ENCODE assay signal across 13 mouse cellular contexts in the genomic region with DNA sequence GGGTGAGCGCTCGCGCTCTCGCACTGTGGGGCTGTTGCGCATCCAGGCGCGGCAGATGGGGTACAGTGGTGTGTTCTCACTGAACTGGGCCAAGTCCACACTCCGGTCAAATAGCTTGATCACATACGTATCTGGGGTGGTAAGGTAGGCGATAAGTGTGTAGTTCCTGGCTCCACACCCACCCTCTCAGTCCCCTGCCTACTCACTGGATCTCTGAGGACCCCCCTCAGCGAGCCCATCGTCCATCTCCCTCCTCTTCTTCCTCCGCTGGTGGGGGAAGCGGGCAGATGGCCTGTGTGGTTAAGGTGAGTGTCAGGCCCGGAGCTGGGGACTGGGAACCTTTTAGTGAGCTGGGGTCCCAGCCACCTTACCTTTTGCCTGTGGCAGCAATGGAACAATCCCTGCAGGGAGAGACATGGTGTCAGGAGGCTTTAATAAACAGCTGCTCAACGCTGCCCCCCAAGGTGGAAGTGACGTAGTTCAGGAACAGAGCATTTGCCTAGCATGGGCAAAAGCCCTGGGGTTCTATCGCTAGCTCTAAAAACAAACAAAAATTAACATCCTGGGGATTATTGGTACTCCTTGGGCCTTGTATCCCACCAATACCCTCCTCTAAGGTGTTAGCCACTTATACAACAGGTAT. TPM values are rescaled to one million over a fixed set of nuclear protein-coding genes. Genes with fewer than 3 reads are reported as not detected.
DNase-seq lines count a peak whose midpoint lies in the region; ATAC-seq and TF ChIP-seq lines count a peak whose summit lies in the region.
"Had no signal": no experiment of that assay in that cellular context is flagged by ENCODE, and none has a peak within 500 bp of the region (broad histone marks: within the 10 kb centered on the region; RNA-seq: fewer than 3 reads in every experiment).

No protein-coding gene starts in this region.

- DNase-seq in cerebellum, adult 9-11 months, result peak; percentile 62
- no peak for DNase-seq in cerebellum, adult 11 months
- peak; percentile 14 for DNase-seq in lung, embryonic 14.5 days
- DNase-seq in lung, postnatal 4 days, result no peak
- DNase-seq in brain, embryonic 14.5 days (ENCODE audit: low read depth), result no peak
- DNase-seq in retina, postnatal 1 day, result peak; percentile 35
- DNase-seq in right cerebral cortex, adult 2 months (ENCODE audit: low spot score in 2 of 2), result no peak
- no peak for DNase-seq in layer of hippocampus, postnatal 36 days
- DNase-seq: cerebellum, adult 8-10 months; gastrocnemius, postnatal 36 days; kidney, postnatal 14 days had no signal

- ATAC-seq in lung, embryonic 14.5 days (ENCODE audit: insufficient read depth), result no peak

- H3K9me3 ChIP-seq in lung, embryonic 14.5 days (ENCODE audit: low read depth, low read length), result no peaks in the 10 kb centered on the region
- H3K9me3 ChIP-seq: hindbrain, embryonic 13.5 days; limb, embryonic 13.5 days had no signal

- WGBS in lung, embryonic 14.5 days, result 92% methylated on average over 18 of the region's 18 CpGs

- peaks cover 31% of the 10 kb centered on the region for H3K36me3 ChIP-seq in lung, embryonic 14.5 days (ENCODE audit: insufficient read depth)

- peaks cover 12% of the 10 kb centered on the region; the same call in 1 of the 2 replicates for H3K4me1 ChIP-seq in lung, embryonic 14.5 days (ENCODE audit: insufficient read depth)

- no peak overlapping the region for H3K9ac ChIP-seq in lung, embryonic 14.5 days

- TF ChIP-seq CTCF in lung, embryonic 14.5 days (IDR thresholded peaks at IDR 0.05; ENCODE audit: low read depth), result no peak
- TF ChIP-seq CTCF in brain, embryonic 14.5 days (IDR thresholded peaks at IDR 0.05; ENCODE audit: borderline replicate concordance, extremely low read depth, insufficient read depth, insufficient read length), result peak; percentile 35; the same call in 1 of the 2 replicates

- no peak overlapping the region for H3K4me2 ChIP-seq in lung, embryonic 14.5 days
- H3K4me2 ChIP-seq: hindbrain, embryonic 13.5 days; limb, embryonic 13.5 days had no signal

- H3K27ac ChIP-seq in lung, embryonic 14.5 days (ENCODE audit: low read depth), result no peak overlapping the region
- H3K27ac ChIP-seq: hindbrain, embryonic 13.5 days; limb, embryonic 13.5 days had no signal

- no peak for TF ChIP-seq POLR2A in brain, embryonic 14.5 days (IDR thresholded peaks at IDR 0.05; ENCODE audit: borderline replicate concordance, extremely low read depth, insufficient read depth, insufficient read length, poor library complexity, severe bottlenecking)

- no peaks in the 10 kb centered on the region for H3K27me3 ChIP-seq in lung, embryonic 14.5 days (ENCODE audit: insufficient read depth, low read length)
- H3K27me3 ChIP-seq: limb, embryonic 13.5 days had no signal

- H3K4me3 ChIP-seq in lung, embryonic 14.5 days (ENCODE audit: low read depth, low read length), result no peak overlapping the region

RNA-seq across cellular contexts. Expression of gene Lin37, which starts 2.6 kb away (rescaled TPM):
- 33.7 and 34.7 TPM in 2 replicates for polyA plus RNA-seq in lung, embryonic 14.5 days (2014; fragmentation: Nextera tagmentation; extraction: Ambion mirVana)
- 45.1 and 53.9 TPM in 2 replicates for polyA plus RNA-seq in brain, embryonic 14.5 days (2012; rRNA removed)
- total RNA-seq in layer of hippocampus, postnatal 36 days (2021), result 10 to 100 TPM; 46.4 to 50.1 TPM

RNA-seq across cellular contexts. Expression of gene Proser3, which starts 4.9 kb away (rescaled TPM):
- 18.3 and 18.7 TPM in 2 replicates for polyA plus RNA-seq in lung, embryonic 14.5 days (2014; fragmentation: Nextera tagmentation; extraction: Ambion mirVana)
- 24.1 and 27.9 TPM in 2 replicates for polyA plus RNA-seq in brain, embryonic 14.5 days (2012; rRNA removed)
- total RNA-seq in layer of hippocampus, postnatal 36 days (2021), result 1 to 10 TPM; 5.7 to 6.9 TPM

RNA-seq across cellular contexts. Expression of gene Hspb6, which starts 5.0 kb away (rescaled TPM):
- polyA plus RNA-seq in lung, embryonic 14.5 days (2014; fragmentation: Nextera tagmentation; extraction: Ambion mirVana), result 24.9 and 26.0 TPM in 2 replicates
- polyA plus RNA-seq in brain, embryonic 14.5 days (2012; rRNA removed), result 8.4 and 8.7 TPM in 2 replicates
- total RNA-seq in layer of hippocampus, postnatal 36 days (2021), result 1 to 10 TPM; 3.3 to 3.7 TPM

RNA-seq across cellular contexts. Expression of gene U2af1l4, which starts 6.1 kb away (rescaled TPM):
- 101 and 120 TPM in 2 replicates for polyA plus RNA-seq in lung, embryonic 14.5 days (2014; fragmentation: Nextera tagmentation; extraction: Ambion mirVana)
- 69.3 and 95.4 TPM in 2 replicates for polyA plus RNA-seq in brain, embryonic 14.5 days (2012; rRNA removed)
- 10 to 100 TPM; 69.0 to 72.2 TPM for total RNA-seq in layer of hippocampus, postnatal 36 days (2021)

RNA-seq across cellular contexts. Expression of gene Gm49396, which starts 6.1 kb away (rescaled TPM):
- polyA plus RNA-seq in lung, embryonic 14.5 days (2014; fragmentation: Nextera tagmentation; extraction: Ambion mirVana), result 7.9 and 9.9 TPM in 2 replicates
- polyA plus RNA-seq in brain, embryonic 14.5 days (2012; rRNA removed), result 4.9 and 8.7 TPM in 2 replicates
- total RNA-seq in layer of hippocampus, postnatal 36 days (2021), result 10 to 100 TPM; 10.9 to 11.1 TPM

Comparison
In these comparisons a context has a peak if more than half of its experiments do, and no peak if none do; other contexts are left out.
1. DNase-seq: peak in cerebellum, adult 9-11 months (single experiment), lung, embryonic 14.5 days (single experiment) and retina, postnatal 1 day (single experiment); none in cerebellum, adult 11 months (single experiment), lung, postnatal 4 days (0 of 2), brain, embryonic 14.5 days (single experiment), right cerebral cortex, adult 2 months (0 of 2) and layer of hippocampus, postnatal 36 days (0 of 2).